Mouse (Mus musculus) midbrain, embryonic 15.5 days (tissue): Measurements from ENCODE around the gene Tbc1d20. TPM values are rescaled to one million over a fixed set of nuclear protein-coding genes. Genes with fewer than 3 reads are reported as not detected.
"Not testable (repeated sequence)": the region's sequence is repeated elsewhere in the genome, so short reads cannot be mapped to it uniquely, and the experiment has no call there.

Experiments used
- ATAC-seq: fragments of 200-750 bp; cut with Nextera tagmentation; replicated peaks from 2 replicates; pipeline ENCODE4 v1.8.0; 2017; ENCODE audit warnings: moderate TSS enrichment
- H3K27ac ChIP-seq: fragments of 300-500 bp; sonication (generic); 2 replicates; pipeline ENCODE4 v1.5.1; 2015; ENCODE audit warnings: mild to moderate bottlenecking, inconsistent platforms
- H3K27me3 ChIP-seq: fragments of 300-500 bp; sonication (generic); replicated peaks from 2 replicates; pipeline ENCODE4 v1.6.1; 2015; ENCODE audit warnings: inconsistent platforms
- H3K36me3 ChIP-seq: fragments of 300-500 bp; sonication (generic); replicated peaks from 2 replicates; pipeline ENCODE4 v1.6.1; 2015; ENCODE audit warnings: inconsistent platforms
- H3K4me1 ChIP-seq: fragments of 300-500 bp; sonication (generic); 2 replicates; pipeline ENCODE4 v1.6.1; 2015; ENCODE audit warnings: inconsistent platforms
- H3K4me2 ChIP-seq: fragments of 300-500 bp; sonication (generic); 2 replicates; pipeline ENCODE4 v1.6.1; 2015; ENCODE audit warnings: inconsistent platforms, mild to moderate bottlenecking, moderate library complexity
- H3K4me3 ChIP-seq: fragments of 300-500 bp; sonication (generic); 2 replicates; pipeline ENCODE4 v1.5.1; 2015; ENCODE audit warnings: mild to moderate bottlenecking, inconsistent platforms
- H3K9ac ChIP-seq: fragments of 300-500 bp; sonication (generic); 2 replicates; pipeline ENCODE4 v1.6.1; 2015; ENCODE audit warnings: mild to moderate bottlenecking, inconsistent platforms
- H3K9me3 ChIP-seq: fragments of 300-500 bp; sonication (generic); 2 replicates; pipeline ENCODE4 v1.6.1; 2016; ENCODE audit warnings: inconsistent platforms
- WGBS: fragments of 180-500 bp; shearing (Covaris S2); methylation state at CpG from one replicate; pipeline ENCODE4 v1.1.7; 2015; ENCODE audit warnings: mixed read lengths; 5-methylcytosine and 5-hydroxymethylcytosine counted together
- polyA plus RNA-seq: library from polyadenylated mRNA; unstranded; fragments of >200 nt; fragmentation: Nextera tagmentation; extraction: Ambion mirVana; gene quantifications from 2 replicates; pipeline ENCODE4 v1.2.1, GENCODE M21; 2015

Gene Tbc1d20
- polyA plus RNA-seq, 1 experiment from 2014 or later = 38.3 TPM

DNA sequence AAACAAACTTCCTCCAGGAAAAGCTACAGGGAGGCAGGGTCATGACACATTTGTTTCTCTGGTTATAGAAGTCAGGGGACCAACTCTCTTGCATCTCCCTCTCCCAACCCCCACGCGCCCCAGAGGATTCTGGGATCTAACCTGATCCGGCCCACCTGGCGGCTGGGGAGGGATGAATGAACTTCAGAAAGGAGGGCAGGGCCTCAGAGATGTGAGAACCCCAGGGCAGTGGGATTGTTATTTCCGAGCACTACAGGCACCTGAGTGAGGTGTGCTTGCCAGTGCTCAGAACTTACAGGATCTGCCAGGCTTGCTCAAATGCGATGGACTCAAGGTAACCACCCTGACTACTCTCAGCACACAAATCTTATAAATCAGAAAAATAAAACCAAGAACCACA lies 51.8 kb downstream of the Tbc1d20 start:
- Histone ChIP-seq H3K36me3 (no peaks in the 10 kb centered on the region), H3K27me3 (no peaks in the 10 kb centered on the region), H3K4me3 (no peak overlapping the region), H3K4me1 (peaks cover 16% of the 10 kb centered on the region), H3K4me2 (no peak overlapping the region), H3K27ac (no peak overlapping the region), H3K9ac (no peak overlapping the region), H3K9me3 (no peaks in the 10 kb centered on the region)
- 62% methylated on average over 6 of the region's 6 CpGs for WGBS
- ATAC-seq = no peak

DNA sequence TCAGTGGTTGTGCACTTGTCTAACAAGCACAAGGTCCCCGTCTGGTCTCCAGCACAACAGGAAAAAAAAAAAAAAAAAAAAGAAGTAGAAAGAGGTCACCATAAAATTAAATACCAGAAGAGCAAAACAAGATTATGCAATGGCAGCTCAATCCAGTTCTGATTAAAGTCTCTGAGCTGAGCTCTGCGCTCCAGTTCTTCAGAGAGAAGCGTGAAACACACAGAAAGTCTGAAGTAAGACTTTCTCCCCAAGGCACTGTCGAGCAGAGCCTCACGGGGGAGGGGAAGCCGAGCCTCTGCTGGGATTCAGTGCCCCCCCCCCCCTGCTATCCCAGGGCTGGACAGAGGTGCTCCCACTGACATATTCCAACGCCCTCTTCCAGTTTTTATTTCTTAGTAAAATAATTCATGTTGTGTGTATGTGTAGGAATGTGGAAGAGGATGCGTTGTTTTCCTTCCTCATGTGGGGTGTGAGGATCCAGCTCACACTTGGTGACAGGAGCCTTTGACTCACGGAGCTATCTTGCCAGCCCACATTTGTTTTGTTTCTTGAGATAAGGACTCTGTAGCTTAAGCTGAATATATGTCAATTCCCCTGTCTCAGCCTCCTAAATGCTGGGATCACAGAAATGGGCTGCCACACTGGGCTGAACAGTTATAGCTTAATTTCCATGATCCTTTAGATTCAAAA lies 53.3 kb downstream of the Tbc1d20 start:
- Histone ChIP-seq H3K4me1 (peaks cover 16% of the 10 kb centered on the region), H3K9me3 (no peaks in the 10 kb centered on the region), H3K27me3 (no peaks in the 10 kb centered on the region), H3K4me3 (no peak overlapping the region), H3K36me3 (no peaks in the 10 kb centered on the region), H3K4me2 (no peak overlapping the region), H3K9ac (no peak overlapping the region), H3K27ac (no peak overlapping the region)
- no peak for ATAC-seq
- 43% methylated on average over 9 of the region's 9 CpGs for WGBS

DNA sequence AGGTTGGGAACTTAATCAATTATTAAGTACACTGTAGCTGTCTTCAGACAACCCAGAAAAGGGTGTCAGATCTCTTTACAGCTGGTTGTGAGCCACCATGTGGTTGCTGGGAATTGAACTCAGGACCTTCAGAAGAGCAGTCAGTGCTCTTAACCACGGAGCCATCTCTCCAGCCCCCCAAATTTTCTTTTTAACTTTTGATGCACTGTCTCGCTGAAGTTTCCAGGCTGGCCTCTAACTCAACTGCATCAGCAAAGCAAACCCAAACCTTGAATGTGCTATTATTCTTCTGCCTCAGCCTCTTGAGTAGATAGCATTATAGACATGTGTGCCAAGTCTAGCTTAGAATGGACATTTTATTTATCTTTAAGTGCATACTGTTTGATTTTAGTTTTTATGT lies 54.1 kb downstream of the Tbc1d20 start:
- H3K4me3 ChIP-seq = no peak overlapping the region
- 78% methylated on average over 2 of the region's 2 CpGs for WGBS
- peaks cover 16% of the 10 kb centered on the region for H3K4me1 ChIP-seq
- no peaks in the 10 kb centered on the region for H3K27me3 ChIP-seq
- no peaks in the 10 kb centered on the region for H3K36me3 ChIP-seq
- ATAC-seq = no peak
- H3K9ac ChIP-seq = no peak overlapping the region
- H3K9me3 ChIP-seq = no peaks in the 10 kb centered on the region
- no peak overlapping the region for H3K4me2 ChIP-seq
- no peak overlapping the region for H3K27ac ChIP-seq

DNA sequence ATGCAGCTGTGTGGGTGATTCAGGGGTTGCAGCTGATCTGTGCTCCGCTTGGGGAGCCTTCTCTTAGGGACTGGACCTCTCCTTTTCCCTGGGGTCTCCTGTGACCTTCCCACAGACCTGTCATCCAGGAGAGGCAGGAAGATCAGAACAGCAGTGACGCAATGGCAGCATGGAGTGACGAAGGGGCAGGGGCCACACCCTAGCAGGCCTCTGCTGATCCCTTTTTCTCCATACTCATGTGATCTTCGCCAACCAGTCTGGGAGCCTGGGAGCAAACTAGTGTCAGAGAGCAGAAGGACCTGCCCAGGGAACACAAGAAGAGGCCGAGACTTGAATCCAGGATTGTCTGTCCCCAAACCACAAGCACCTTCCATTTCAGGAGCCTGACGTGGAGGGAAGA lies 55.6 kb downstream of the Tbc1d20 start:
- H3K27me3 ChIP-seq = no peaks in the 10 kb centered on the region
- no peak overlapping the region for H3K9ac ChIP-seq
- no peak overlapping the region for H3K4me2 ChIP-seq
- no peak overlapping the region for H3K4me3 ChIP-seq
- H3K4me1 ChIP-seq = peaks cover 5% of the 10 kb centered on the region
- no peaks in the 10 kb centered on the region for H3K9me3 ChIP-seq
- 86% methylated on average over 6 of the region's 6 CpGs for WGBS
- H3K27ac ChIP-seq = no peak overlapping the region
- H3K36me3 ChIP-seq = no peaks in the 10 kb centered on the region
- ATAC-seq = no peak

DNA sequence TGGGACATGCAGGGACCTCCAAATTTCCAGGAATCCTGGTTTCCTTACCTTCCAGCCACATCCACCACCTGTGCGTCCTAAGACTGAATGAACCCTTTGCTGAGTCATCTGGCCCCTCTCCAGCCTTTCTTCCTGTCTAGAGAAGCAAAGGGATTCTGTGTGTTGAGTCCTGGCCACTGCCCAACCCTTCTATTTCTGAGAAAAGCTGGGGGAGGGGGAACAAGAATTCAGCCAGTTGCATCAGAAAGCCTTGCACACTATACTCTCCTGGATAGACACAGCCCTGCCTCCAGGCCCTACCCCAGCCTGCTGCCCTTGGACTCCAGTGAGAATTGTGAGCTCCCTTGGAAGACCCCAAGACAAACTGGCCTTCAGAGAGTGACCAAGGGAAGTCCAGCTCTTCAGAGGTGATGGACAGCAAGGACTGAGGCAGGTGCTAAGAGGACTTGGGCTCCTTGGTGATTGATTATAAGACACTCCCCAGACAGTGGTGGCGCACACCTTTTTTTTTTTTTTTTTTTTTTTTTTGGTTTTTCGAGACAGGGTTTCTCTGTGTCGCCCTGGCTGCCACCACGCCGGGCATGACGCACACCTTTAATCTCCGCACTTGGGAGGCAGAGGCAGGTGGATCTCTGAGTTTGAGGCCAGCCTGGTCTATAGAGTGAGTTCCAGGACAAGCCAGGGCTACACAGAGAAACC lies 56.4 kb downstream of the Tbc1d20 start:
- Histone ChIP-seq H3K27me3 (no peaks in the 10 kb centered on the region), H3K4me2 (no peak overlapping the region), H3K9ac (no peak overlapping the region), H3K36me3 (no peaks in the 10 kb centered on the region), H3K4me3 (no peak overlapping the region), H3K4me1 (no peaks in the 10 kb centered on the region), H3K9me3 (no peaks in the 10 kb centered on the region), H3K27ac (no peak overlapping the region)
- ATAC-seq = no peak
- WGBS = 85% methylated on average over 8 of the region's 8 CpGs

DNA sequence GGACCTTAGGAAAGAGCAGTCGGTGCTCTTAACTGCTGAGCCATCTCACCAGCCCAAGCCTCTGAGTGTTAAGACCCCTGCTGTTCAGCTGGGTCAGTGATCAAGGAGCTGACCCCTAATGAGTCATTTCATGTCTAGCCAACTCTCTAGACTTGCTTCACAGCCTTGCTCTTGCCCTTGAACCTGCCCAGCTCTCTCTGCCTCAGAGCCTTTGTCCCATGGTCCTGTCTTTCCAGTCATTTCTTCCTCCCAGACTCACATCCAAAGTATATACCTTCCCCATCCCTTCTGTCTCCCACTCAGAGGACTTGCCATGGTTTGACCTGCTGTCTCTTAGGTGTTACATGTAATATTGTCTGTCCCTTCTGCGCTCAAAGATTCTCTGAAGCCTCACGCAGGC lies 63.6 kb downstream of the Tbc1d20 start:
- no peak overlapping the region for H3K27ac ChIP-seq
- no peak overlapping the region for H3K9ac ChIP-seq
- H3K4me1 ChIP-seq = no peaks in the 10 kb centered on the region
- WGBS = 83% methylated on average over 3 of the region's 3 CpGs
- ATAC-seq = no peak
- no peaks in the 10 kb centered on the region for H3K27me3 ChIP-seq
- no peaks in the 10 kb centered on the region for H3K36me3 ChIP-seq
- no peaks in the 10 kb centered on the region for H3K9me3 ChIP-seq
- no peak overlapping the region for H3K4me3 ChIP-seq
- H3K4me2 ChIP-seq = no peak overlapping the region

DNA sequence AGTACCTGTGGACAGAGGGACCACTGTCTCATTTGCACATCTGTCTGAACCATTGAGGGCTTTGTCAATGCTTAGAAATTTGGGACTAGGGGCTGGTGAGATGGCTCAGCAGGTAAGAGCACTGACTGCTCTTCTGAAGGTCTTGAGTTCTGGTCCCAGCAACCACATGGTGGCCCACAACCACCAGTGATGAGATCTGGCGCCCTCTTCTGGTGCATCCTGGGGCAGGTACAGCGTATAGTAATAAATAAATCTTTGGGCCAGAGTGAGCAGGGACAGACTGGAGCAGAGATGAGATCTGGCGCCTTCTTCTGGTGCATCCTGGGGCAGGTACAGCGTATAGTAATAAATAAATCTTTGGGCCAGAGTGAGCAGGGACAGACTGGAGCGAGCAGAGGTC lies 65.3 kb downstream of the Tbc1d20 start:
- not testable (repeated sequence) for H3K27ac ChIP-seq, H3K27me3 ChIP-seq, H3K9me3 ChIP-seq, ATAC-seq, H3K4me2 ChIP-seq, H3K9ac ChIP-seq, H3K4me3 ChIP-seq, H3K36me3 ChIP-seq, H3K4me1 ChIP-seq
- 72% methylated on average over 5 of the region's 5 CpGs for WGBS

DNA sequence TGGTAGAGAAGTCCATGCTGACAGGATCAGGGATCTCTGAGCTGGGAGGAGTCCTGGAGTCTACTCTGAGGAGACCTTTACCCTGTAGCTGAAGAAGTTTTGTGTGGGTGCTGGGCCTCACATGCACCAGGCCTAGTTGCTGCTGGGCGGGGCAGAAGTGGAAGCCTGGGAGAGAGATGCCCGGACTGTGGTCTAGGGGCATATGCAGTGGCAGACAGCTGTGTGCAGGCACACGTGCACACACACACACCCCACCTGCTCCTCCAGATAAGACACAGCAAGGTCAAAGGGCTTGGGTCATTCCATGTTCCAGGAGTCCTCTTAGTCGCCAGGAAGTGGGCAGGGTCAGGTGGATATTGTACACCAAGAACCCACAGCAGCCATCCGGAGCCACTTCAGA lies 66.0 kb downstream of the Tbc1d20 start:
- peaks cover 6% of the 10 kb centered on the region; the same call in 1 of the 2 replicates for H3K4me1 ChIP-seq
- no peak overlapping the region for H3K27ac ChIP-seq
- WGBS = 82% methylated on average over 5 of the region's 5 CpGs
- no peak for ATAC-seq
- no peaks in the 10 kb centered on the region for H3K9me3 ChIP-seq
- H3K4me2 ChIP-seq = no peak overlapping the region
- H3K27me3 ChIP-seq = no peaks in the 10 kb centered on the region
- H3K9ac ChIP-seq = no peak overlapping the region
- no peak overlapping the region for H3K4me3 ChIP-seq
- H3K36me3 ChIP-seq = no peaks in the 10 kb centered on the region

DNA sequence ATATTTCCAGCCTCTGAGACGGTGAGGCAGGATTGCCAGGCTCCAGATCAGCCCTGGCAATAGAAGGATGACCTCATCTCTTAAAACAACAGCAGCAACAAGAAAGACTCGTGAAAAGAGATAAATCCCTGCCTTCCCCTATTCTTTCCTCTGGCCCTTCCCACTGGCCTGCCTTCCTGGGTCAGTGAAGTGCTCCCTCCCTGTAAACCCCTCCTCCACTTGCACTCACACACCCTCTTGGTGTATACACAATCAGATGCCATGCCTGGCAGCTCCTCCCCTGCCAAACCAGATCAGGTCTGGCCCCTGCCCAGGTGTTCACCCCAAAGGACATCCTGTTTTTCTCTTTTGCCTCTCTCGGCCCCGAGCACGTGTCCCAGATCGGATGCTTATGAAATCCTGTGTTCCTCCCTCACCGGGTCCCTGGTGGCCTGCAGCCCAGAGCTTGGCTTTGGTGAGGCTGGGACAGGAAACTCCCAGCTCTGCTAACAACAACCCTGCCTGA lies 66.7 kb downstream of the Tbc1d20 start:
- ATAC-seq = no peak

DNA sequence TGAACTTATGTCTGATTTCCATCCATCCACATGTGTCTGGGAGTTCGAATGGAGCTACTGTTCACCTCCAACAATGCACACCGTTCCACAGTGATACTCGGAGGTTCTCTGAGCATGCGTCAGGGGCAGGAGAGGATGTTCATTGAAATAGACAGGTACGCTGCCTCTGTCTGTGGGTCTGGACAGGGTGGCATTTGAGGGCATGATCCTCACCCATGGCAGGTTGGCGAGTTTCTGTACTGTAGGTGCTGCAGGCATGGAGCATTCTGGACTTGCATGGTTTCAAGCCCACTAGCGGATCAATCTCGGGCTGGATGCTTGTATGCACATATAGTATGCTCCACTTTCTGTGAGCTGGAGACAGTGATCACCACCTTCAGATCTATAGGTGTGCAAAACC lies 67.6 kb downstream of the Tbc1d20 start:
- 91% methylated on average over 8 of the region's 8 CpGs for WGBS
- Histone ChIP-seq H3K4me2 (no peak overlapping the region), H3K9ac (no peak overlapping the region), H3K36me3 (no peaks in the 10 kb centered on the region), H3K27ac (no peak overlapping the region), H3K4me1 (peaks cover 6% of the 10 kb centered on the region; the same call in 1 of the 2 replicates), H3K9me3 (no peaks in the 10 kb centered on the region), H3K27me3 (no peaks in the 10 kb centered on the region), H3K4me3 (no peak overlapping the region)
- ATAC-seq = no peak

More for the DNA sequence above, 66.7 kb downstream of the Tbc1d20 start:
- Histone ChIP-seq H3K4me3 (no peak overlapping the region), H3K36me3 (no peaks in the 10 kb centered on the region), H3K4me2 (no peak overlapping the region), H3K9ac (no peak overlapping the region), H3K27ac (no peak overlapping the region), H3K9me3 (no peaks in the 10 kb centered on the region), H3K4me1 (peaks cover 6% of the 10 kb centered on the region; the same call in 1 of the 2 replicates), H3K27me3 (no peaks in the 10 kb centered on the region)
- 52% methylated on average over 7 of the region's 7 CpGs for WGBS
